Mouse (Mus musculus) thymus, adult 2 months (tissue): ENCODE results near the gene Olfr1371. TPM values are rescaled to one million over a fixed set of nuclear protein-coding genes. Genes with fewer than 3 reads are reported as not detected.
"Not testable (repeated sequence)": the region's sequence is repeated elsewhere in the genome, so short reads cannot be mapped to it uniquely, and the experiment has no call there.

ENCODE experiments used
- DNase-seq: peaks from one replicate; pipeline ENCODE4 v3.0.0; 2021
- H3K27ac ChIP-seq: fragments of 200-500 bp; 2 replicates; pipeline ENCODE4 v1.5.1; 2012; ENCODE audit warnings: low read length, control low read depth; ENCODE audit not compliant: control insufficient read depth, insufficient read depth
- H3K27me3 ChIP-seq: fragments of 200-500 bp; 2 replicates; pipeline ENCODE4 v1.6.1; 2012; ENCODE audit warnings: mild to moderate bottlenecking, low read length, moderate library complexity, mixed read lengths; ENCODE audit not compliant: control insufficient read depth, insufficient read depth
- H3K36me3 ChIP-seq: fragments of 200-500 bp; 2 replicates; pipeline ENCODE4 v1.6.1; 2012; ENCODE audit warnings: mild to moderate bottlenecking, low read length, moderate library complexity; ENCODE audit not compliant: control insufficient read depth, insufficient read depth
- H3K4me1 ChIP-seq: fragments of 200-500 bp; replicated peaks from 2 replicates; pipeline ENCODE4 v1.6.1; 2012; ENCODE audit warnings: low read length; ENCODE audit not compliant: control insufficient read depth, insufficient read depth
- H3K4me3 ChIP-seq: fragments of 200-500 bp; 2 replicates; pipeline ENCODE4 v1.5.1; 2012; ENCODE audit warnings: mild to moderate bottlenecking, low read length, control low read depth, moderate library complexity; ENCODE audit not compliant: control insufficient read depth, insufficient read depth
- CTCF ChIP-seq: fragments of 200-500 bp; IDR thresholded peaks from 2 replicates; pipeline ENCODE4 v1.5.1; 2012; ENCODE audit warnings: mild to moderate bottlenecking, control low read depth, low read length, moderate library complexity, borderline replicate concordance; ENCODE audit not compliant: control insufficient read depth, poor library complexity, insufficient read depth; ENCODE audit errors: extremely low read depth
- POLR2A ChIP-seq: fragments of 200-500 bp; IDR thresholded peaks from 2 replicates; pipeline ENCODE4 v1.6.1; 2012; ENCODE audit warnings: mild to moderate bottlenecking, low read length, control low read depth, moderate library complexity; ENCODE audit not compliant: control insufficient read depth, poor library complexity, insufficient read depth; ENCODE audit errors: extremely low read depth
- WGBS: fragments of 180-500 bp; shearing (Covaris S2); methylation state at CpG from one replicate; pipeline ENCODE4 v1.1.7; 2018; 5-methylcytosine and 5-hydroxymethylcytosine counted together
- polyA plus RNA-seq: library from polyadenylated mRNA; depleted of rRNA; stranded (reverse); fragments of >200 nt; gene quantifications from 2 replicates; pipeline ENCODE4 v1.2.3, GENCODE M21; 2012

Olfr1371 gene
- polyA plus RNA-seq, 1 experiment, result 0.15 TPM

DNA sequence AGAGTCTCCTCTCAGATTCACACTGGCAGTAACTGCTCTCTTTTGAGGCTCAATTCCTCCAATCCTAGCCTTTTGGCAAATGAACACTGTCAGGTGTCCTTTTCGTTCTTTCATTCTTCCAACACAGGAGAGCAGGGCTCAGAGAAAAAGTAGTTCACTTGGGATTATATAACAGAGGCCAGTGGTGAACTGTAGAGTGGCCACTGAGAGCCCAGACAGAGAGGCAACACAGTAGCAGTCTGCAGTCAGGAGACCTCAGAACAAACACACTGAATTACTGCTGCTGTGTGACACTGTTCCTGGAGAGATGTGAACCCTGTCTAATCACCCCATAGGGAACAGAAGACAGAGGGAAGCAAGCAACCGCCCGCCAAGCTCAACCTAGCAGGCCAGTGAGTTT is 13.3 kb upstream of the Olfr1371 start:
- Histone ChIP-seq H3K4me1 (peaks cover 20% of the 10 kb centered on the region), H3K27me3 (no peaks in the 10 kb centered on the region), H3K36me3 (no peaks in the 10 kb centered on the region), H3K4me3 (no peak overlapping the region), H3K27ac (no peak overlapping the region)
- no peak for TF ChIP-seq POLR2A
- no peak for TF ChIP-seq CTCF
- 99% methylated on average over 3 of the region's 3 CpGs for WGBS
- no peak for DNase-seq

- Histone ChIP-seq H3K27ac (no peak overlapping the region), H3K36me3 (no peaks in the 10 kb centered on the region), H3K4me1 (peaks cover 20% of the 10 kb centered on the region), H3K27me3 (no peaks in the 10 kb centered on the region), H3K4me3 (no peak overlapping the region)
- no peak for DNase-seq
- TF ChIP-seq POLR2A (no peak), CTCF (no peak)
- WGBS, result 71% methylated on average over 3 of the region's 3 CpGs
These were observed 12.3 kb upstream of the Olfr1371 start for GRCm38 (mm10) chr11:52225986-52226599.

GRCm38 (mm10) chr11:52223968-52224682 is 10.3 kb upstream of the Olfr1371 start:
- no peaks in the 10 kb centered on the region for H3K27me3 ChIP-seq
- H3K4me1 ChIP-seq, result peaks cover 15% of the 10 kb centered on the region
- no peaks in the 10 kb centered on the region for H3K36me3 ChIP-seq
- H3K27ac ChIP-seq, result peak overlapping the region; percentile 68
- peak overlapping the region; percentile 40 for H3K4me3 ChIP-seq
- peak; percentile 63 for DNase-seq
- no peak for TF ChIP-seq CTCF
- TF ChIP-seq POLR2A, result no peak
- 6% methylated on average over 19 of the region's 19 CpGs for WGBS

DNA sequence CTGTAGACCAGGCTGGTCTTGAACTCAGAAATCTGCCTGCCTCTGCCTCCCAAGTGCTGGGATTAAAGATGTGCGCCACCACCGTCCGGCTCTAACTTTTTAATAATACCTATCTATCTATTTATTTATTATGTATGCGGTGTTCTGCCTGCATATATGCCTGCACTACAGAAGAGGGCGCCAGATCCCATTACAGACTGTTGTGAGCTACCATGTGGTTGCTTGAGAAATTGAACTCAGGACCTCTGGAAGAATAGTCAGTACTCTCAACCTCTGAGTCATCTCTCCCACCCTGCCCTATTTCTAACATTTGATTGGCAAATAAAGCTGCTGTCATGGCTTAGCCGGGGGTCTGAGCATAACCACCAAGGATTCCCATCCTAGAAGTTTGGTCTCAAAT is 9.1 kb upstream of the Olfr1371 start:
- DNase-seq, result peak; percentile 58
- H3K4me3 ChIP-seq, result no peak overlapping the region
- WGBS, result 61% methylated on average over 6 of the region's 6 CpGs
- H3K4me1 ChIP-seq, result peaks cover 15% of the 10 kb centered on the region
- TF ChIP-seq CTCF, result no peak
- no peak for TF ChIP-seq POLR2A
- no peaks in the 10 kb centered on the region for H3K27me3 ChIP-seq
- no peak overlapping the region for H3K27ac ChIP-seq
- H3K36me3 ChIP-seq, result no peaks in the 10 kb centered on the region

GRCm38 (mm10) chr11:52221921-52222320 is 8.1 kb upstream of the Olfr1371 start:
- not testable (repeated sequence) for H3K27me3 ChIP-seq, DNase-seq, H3K4me3 ChIP-seq, H3K27ac ChIP-seq, H3K36me3 ChIP-seq
- 93% methylated on average over 6 of the region's 6 CpGs for WGBS
- H3K4me1 ChIP-seq, result peaks cover 13% of the 10 kb centered on the region

DNA sequence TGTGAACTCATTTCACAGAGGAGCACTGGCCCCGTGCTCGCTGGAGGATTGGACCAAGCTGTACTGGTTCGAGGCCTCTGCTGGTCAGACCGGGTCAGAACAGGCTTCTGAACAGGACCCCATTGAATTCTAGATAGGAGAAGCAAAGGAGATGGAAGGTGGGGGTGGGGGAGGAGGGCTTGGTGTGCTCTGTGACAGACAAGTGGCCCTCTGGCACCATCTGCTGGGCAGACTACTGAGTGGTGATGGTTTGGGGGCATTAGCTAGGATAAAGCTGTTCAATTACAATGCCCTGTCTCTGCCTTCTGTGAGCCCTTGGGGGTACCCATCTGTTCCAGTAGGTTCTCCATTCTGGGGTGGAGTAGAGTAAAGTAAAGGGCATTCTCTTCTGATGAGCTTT is 6.5 kb upstream of the Olfr1371 start:
- Histone ChIP-seq H3K4me1 (peaks cover 13% of the 10 kb centered on the region), H3K4me3 (no peak overlapping the region), H3K27me3 (no peaks in the 10 kb centered on the region), H3K36me3 (no peaks in the 10 kb centered on the region), H3K27ac (no peak overlapping the region)
- TF ChIP-seq POLR2A (no peak), CTCF (peak; percentile 81; the same call in 1 of the 2 replicates)
- WGBS, result 17% methylated on average over 4 of the region's 4 CpGs
- DNase-seq, result peak; percentile 82

DNA sequence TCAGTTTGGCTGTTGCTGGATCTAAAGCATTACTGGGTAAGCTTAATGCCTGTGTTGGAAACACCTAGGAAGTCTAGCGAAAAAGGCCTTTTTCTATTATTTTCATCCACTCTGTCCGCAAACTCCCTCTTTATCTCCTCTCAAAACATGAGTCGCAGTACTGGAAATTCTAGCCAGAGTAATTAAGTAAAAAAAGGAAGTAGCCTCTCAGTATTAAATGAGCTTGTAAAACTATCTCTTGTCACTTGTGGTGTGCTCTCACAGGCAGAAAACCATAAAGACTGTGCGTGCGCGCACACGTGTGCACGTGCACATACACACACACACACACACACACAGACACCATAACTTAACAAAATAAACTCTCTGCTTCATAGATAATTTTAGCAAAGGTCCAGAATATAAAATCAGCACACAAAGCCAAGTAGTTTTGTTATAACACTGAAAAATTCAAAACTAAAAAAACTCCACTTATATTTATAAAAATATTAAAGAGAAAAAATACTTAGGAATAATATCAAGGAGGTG is 17.2 kb downstream of the Olfr1371 start:
- not testable (repeated sequence) for DNase-seq, H3K36me3 ChIP-seq, H3K4me1 ChIP-seq, H3K27ac ChIP-seq, H3K27me3 ChIP-seq, H3K4me3 ChIP-seq
- 52% methylated on average over 8 of the region's 8 CpGs for WGBS

DNA sequence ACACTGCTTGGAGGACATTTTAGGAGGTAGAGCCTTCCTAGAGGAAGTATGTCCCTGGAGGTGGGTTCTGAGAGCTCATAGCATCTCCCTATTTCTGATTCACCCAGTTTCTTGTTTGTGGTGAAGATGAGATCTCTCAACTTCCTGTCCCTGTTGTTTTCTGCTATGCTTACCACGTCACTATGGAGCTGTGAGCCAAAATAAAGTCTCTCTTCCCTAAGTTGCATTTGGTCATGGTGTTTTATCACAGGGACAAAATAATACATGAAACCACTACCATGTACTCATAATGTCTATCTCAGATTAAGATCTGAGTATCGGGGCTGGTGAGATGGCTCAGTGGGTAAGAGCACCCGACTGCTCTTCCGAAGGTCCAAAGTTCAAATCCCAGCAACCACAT is 33.1 kb downstream of the Olfr1371 start:
- not testable (repeated sequence) for H3K36me3 ChIP-seq, H3K4me3 ChIP-seq, DNase-seq, H3K27me3 ChIP-seq, H3K27ac ChIP-seq, H3K4me1 ChIP-seq
- WGBS, result 75% methylated on average over 4 of the region's 4 CpGs

DNA sequence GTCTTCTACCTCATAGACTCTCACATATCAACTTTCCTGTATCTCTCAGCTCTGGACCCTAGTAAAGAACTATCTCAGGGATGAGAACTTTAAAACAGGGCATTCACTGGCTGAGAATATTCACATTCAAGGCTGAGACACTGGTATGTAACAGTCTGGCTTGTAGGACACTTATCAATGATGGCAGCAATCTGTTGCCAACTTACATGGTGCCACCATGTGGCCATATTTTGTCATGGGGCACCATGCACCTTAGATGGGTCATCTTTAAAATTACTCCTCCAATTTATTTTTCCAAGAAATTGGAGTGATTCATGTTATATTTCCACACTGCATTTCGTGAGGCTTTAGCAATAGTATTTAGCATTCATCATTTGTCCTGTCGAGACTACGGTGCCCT is 33.9 kb downstream of the Olfr1371 start:
- not testable (repeated sequence) for H3K4me3 ChIP-seq, H3K27me3 ChIP-seq, H3K36me3 ChIP-seq, DNase-seq, H3K27ac ChIP-seq, H3K4me1 ChIP-seq
- 95% methylated on average over 2 of the region's 3 CpGs for WGBS
